Mouse (Mus musculus): ENCODE measurements around the gene Gpr156.
"Not testable (repeated sequence)": the region's sequence is repeated elsewhere in the genome, so short reads cannot be mapped to it uniquely, and the experiment has no call there.

Gene Gpr156

GRCm38 (mm10) chr16:38000178-38000577, 83.9 kb downstream of the Gpr156 start:
- DNase-seq (ENCODE audit: low read depth, low spot score): no peak

DNA sequence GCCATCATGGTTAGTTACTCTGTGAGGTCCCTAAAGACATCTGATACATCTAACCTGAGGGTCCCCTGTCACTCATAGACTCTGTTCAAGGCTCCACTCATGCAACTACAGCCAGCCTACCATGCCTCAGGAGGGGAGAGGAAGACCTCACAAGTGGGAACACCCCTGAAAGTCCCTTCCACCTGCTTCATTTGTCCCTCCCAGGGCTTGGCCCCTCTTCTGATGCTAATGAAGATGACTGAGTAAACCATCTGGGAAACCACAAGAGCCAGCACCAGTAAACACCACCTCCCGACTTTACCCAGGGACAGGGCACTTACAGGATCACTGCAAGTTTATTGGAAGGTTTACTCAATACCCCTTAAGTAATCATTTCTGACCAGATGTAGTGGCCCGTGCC, 85.5 kb downstream of the Gpr156 start:
- DNase-seq (ENCODE audit: low read depth, low spot score): no peak

DNA sequence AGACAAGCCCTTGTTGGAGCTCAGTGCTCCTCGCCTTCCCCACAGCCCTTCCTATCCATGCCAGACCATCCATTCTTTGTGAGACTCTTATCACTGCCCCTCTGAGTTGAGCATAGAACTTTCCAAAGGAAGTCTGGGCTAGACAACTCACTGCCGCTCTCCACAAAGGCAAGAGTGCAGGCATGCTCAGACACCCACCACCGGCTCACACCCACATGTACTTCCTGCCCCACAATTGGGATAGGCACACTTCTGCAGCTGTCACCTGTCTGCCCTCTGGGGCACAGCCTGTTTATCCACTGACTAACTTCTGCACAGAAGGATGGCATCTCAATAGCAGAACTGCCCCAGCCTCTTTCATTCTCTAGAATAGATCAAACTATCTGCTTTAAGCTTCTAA, 86.2 kb downstream of the Gpr156 start:
- no peak for DNase-seq (ENCODE audit: low read depth, low spot score)

GRCm38 (mm10) chr16:38004486-38005020, 88.3 kb downstream of the Gpr156 start:
- DNase-seq (ENCODE audit: low read depth, low spot score): no peak

DNA sequence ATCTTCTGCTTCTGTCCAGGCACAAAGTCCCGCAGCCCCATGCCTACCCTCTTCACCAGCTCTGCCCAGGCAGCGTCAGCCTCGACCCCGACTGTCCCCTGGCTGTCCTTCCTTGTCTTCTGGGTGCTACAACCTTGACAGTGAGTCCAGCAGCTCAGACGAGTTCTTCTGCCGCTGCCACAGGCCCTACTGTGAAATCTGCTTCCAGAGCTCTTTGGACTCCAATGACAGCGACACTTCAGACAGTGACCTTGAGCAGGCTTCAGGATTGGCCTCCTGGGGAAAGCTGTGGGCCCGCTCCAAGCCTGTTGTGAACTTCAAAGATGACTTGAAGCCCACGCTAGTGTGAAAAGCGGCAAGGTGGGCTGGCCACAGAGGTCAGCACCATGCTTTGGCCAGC, 89.2 kb downstream of the Gpr156 start:
- no peak for DNase-seq (ENCODE audit: low read depth, low spot score)

DNA sequence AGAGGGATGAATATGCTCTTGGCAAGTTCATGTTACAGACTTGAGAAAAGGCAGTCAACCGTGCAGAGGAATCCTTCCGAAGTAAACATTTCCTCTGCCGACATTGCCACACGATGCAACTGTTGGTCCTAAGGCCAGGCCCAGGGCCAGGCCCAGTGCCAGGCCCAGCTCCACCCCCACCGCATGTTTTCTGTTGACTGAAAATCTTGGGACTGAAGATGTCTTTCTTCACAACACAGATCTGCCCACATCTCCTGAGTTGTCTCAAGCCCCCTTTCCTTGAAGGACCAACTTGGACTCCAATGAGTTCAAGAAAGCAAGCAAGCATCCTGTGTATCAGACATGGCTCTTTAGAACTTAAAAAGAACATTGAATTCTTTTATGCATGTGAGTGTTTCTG, 92.1 kb downstream of the Gpr156 start:
- no peak for DNase-seq (ENCODE audit: low read depth, low spot score)

- no peak for DNase-seq (ENCODE audit: low read depth, low spot score)
Measured at GRCm38 (mm10) chr16:38009041-38009825, 92.9 kb downstream of the Gpr156 start.

GRCm38 (mm10) chr16:38011486-38011885, 95.2 kb downstream of the Gpr156 start:
- DNase-seq (ENCODE audit: low read depth, low spot score): no peak

- DNase-seq (ENCODE audit: low read depth, low spot score): no peak
Measured at GRCm38 (mm10) chr16:38012382-38012781, 96.1 kb downstream of the Gpr156 start.

- DNase-seq (ENCODE audit: low read depth, low spot score): no peak
Measured at GRCm38 (mm10) chr16:38012891-38013290, 96.6 kb downstream of the Gpr156 start.

GRCm38 (mm10) chr16:38014951-38015350, 98.7 kb downstream of the Gpr156 start:
- DNase-seq (ENCODE audit: low read depth, low spot score): no peak

DNA sequence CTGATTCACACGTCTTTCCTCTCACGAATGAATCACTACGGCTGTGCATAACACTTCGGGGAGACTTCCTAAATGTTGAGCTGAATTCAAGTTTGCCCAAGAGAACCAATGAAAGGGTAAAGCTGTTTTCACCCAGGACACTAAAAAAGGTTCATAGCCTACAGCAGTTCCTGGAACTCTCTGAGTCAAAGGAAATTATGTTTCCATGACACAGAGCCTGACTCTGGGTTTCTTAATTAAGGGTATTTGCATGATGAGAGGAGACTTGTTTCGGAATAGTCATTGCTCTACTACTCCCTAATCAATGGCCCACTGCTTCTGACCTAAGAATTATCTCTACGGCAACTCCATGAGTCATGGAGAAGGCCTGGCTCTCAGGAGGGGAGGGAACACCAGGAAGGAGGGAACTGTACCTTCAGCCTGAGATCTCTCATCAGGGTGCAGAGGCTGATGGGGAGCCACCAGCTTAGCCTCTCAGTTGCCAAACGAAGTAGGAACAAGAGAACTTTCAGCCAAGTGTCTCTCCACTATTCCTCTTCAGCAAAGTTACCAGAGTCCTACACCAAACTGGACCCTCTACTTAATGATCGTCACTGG, 100.7 kb downstream of the Gpr156 start:
- no peak for DNase-seq (ENCODE audit: low read depth, low spot score)

GRCm38 (mm10) chr16:38017958-38018376, 101.7 kb downstream of the Gpr156 start:
- no peak for DNase-seq (ENCODE audit: low read depth, low spot score)

DNA sequence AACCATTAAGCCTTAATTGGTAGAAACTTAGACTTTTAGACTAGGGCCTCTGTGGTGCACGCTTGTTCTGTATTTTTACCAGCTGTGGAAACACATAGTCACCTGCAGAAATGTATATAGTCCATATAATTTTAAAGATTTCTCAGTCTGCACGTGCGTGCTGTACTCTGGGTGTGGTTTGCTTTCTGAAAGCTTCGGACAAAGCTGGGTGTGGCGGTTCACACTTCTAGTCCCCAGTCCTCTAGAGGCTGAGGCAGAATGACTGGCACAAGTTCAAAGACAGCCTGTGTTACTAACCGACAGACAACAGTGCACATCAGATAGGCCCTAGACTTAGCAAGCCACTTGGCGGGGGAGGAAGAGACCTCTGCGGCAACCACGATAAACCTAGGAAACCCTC, 116.3 kb downstream of the Gpr156 start:
- no peak for DNase-seq (ENCODE audit: low read depth, low spot score)

DNA sequence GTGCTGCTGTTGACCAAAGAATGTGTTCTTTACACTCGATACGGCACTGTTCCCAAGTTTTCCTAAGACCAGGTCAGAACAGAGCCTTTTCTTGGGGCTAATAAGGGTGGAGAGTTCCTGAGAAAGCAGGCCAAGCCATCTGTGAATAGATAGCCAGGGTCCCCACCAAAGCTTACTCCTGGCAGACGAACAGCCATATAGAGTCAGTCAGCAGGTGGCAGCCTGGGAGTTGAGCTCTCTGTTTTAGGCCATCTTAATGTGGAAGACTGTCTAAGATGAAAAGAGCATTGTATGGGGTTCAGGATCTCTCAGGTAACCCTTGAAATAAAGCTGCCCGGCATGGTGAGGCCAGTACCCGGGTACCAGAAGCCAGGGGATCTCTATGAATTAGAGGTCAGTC, 116.8 kb downstream of the Gpr156 start:
- no peak for DNase-seq (ENCODE audit: low read depth, low spot score)

- not testable (repeated sequence) for DNase-seq (ENCODE audit: low read depth, low spot score)
Measured at GRCm38 (mm10) chr16:38038101-38038500, 121.8 kb downstream of the Gpr156 start.

GRCm38 (mm10) chr16:38042160-38042559, 125.9 kb downstream of the Gpr156 start:
- no peak for DNase-seq (ENCODE audit: low read depth, low spot score)

GRCm38 (mm10) chr16:38044551-38044950, 128.3 kb downstream of the Gpr156 start:
- DNase-seq (ENCODE audit: low read depth, low spot score): no peak

GRCm38 (mm10) chr16:38047781-38048558, 131.7 kb downstream of the Gpr156 start:
- no peak for DNase-seq (ENCODE audit: low read depth, low spot score)
